Mouse (Mus musculus) intestine, embryonic 16.5 days (tissue): ENCODE measurements around the gene E130309D02Rik. TPM values are rescaled to one million over a fixed set of nuclear protein-coding genes. Genes with fewer than 3 reads are reported as not detected.
A peak's percentile ranks its signal among the peaks of the same experiment; 100 is the strongest.

Experiments
- ATAC-seq: fragments of 200-750 bp; cut with Nextera tagmentation; 2 replicates; pipeline ENCODE4 v1.8.0; 2017; ENCODE audit warnings: moderate TSS enrichment, moderate library complexity
- H3K27ac ChIP-seq: fragments of 300-500 bp; sonication (generic); 2 replicates; pipeline ENCODE4 v1.5.1; 2014; ENCODE audit warnings: mild to moderate bottlenecking, low read length
- H3K27me3 ChIP-seq: fragments of 300-500 bp; sonication (generic); replicated peaks from 2 replicates; pipeline ENCODE4 v1.6.1; 2014; ENCODE audit warnings: low read length, control low read depth, mixed read lengths; ENCODE audit not compliant: control insufficient read depth, insufficient read depth
- H3K36me3 ChIP-seq: fragments of 300-500 bp; sonication (generic); 2 replicates; pipeline ENCODE4 v1.6.1; 2014; ENCODE audit warnings: low read length, control low read depth; ENCODE audit not compliant: control insufficient read depth, insufficient read depth
- H3K4me1 ChIP-seq: fragments of 300-500 bp; sonication (generic); 2 replicates; pipeline ENCODE4 v1.6.1; 2014; ENCODE audit warnings: low read length, control low read depth, mixed read lengths; ENCODE audit not compliant: control insufficient read depth, insufficient read depth
- H3K4me2 ChIP-seq: fragments of 300-500 bp; sonication (generic); 2 replicates; pipeline ENCODE4 v1.6.1; 2014; ENCODE audit warnings: low read depth, low read length, control low read depth
- H3K4me3 ChIP-seq: fragments of 300-500 bp; sonication (generic); 2 replicates; pipeline ENCODE4 v1.5.1; 2014; ENCODE audit warnings: mild to moderate bottlenecking, low read length
- H3K9ac ChIP-seq: fragments of 300-500 bp; sonication (generic); 2 replicates; pipeline ENCODE4 v1.6.1; 2014; ENCODE audit warnings: low read depth, low read length
- H3K9me3 ChIP-seq: fragments of 300-500 bp; sonication (generic); 2 replicates; pipeline ENCODE4 v1.6.1; 2016; ENCODE audit warnings: low read length, control low read depth; ENCODE audit not compliant: control insufficient read depth
- WGBS: fragments of 180-500 bp; shearing (Covaris S2); extraction: QIAGEN DNeasy Blood & Tissue Kit; methylation state at CpG from one replicate; pipeline ENCODE4 v1.1.7; 2014; 5-methylcytosine and 5-hydroxymethylcytosine counted together
- polyA plus RNA-seq: library from polyadenylated mRNA; unstranded; fragments of >200 nt; fragmentation: Nextera tagmentation; extraction: Ambion mirVana; gene quantifications from 2 replicates; pipeline ENCODE4 v1.2.1, GENCODE M21; 2015

The E130309D02Rik gene
- 28.9 and 30.0 TPM in 2 replicates for polyA plus RNA-seq

- under 1% methylated on average over 91 of the region's 101 CpGs for WGBS
- Histone ChIP-seq H3K27me3 (no peaks in the 10 kb centered on the region), H3K36me3 (peaks cover 18% of the 10 kb centered on the region; the same call in 1 of the 2 replicates), H3K4me1 (peaks cover 15% of the 10 kb centered on the region), H3K4me3 (peak within 1 kb of the TSS; percentile 90), H3K4me2 (peak within 1 kb of the TSS; percentile 90), H3K9me3 (no peaks in the 10 kb centered on the region), H3K27ac (peak within 1 kb of the TSS; percentile 87), H3K9ac (peak within 1 kb of the TSS; percentile 92)
- ATAC-seq = peak; percentile 87
Observed at GRCm38 (mm10) chr5:143314730-143315513, at the start of gene E130309D02Rik. E130309D02Rik (minus strand) TSS chr5:143315360.

GRCm38 (mm10) chr5:143363678-143364615, 48.8 kb upstream of the E130309D02Rik start:
- Histone ChIP-seq H3K4me1 (peaks cover 5% of the 10 kb centered on the region; the same call in 1 of the 2 replicates), H3K27ac (no peak overlapping the region), H3K9me3 (no peaks in the 10 kb centered on the region), H3K4me3 (peak overlapping the region; percentile 51), H3K27me3 (peaks cover 33% of the 10 kb centered on the region), H3K4me2 (peak overlapping the region; percentile 83), H3K9ac (peak overlapping the region; percentile 64), H3K36me3 (no peaks in the 10 kb centered on the region)
- peak; percentile 56; the same call in 1 of the 2 replicates for ATAC-seq
- 1% methylated on average over 47 of the region's 47 CpGs for WGBS

- H3K36me3 ChIP-seq = no peaks in the 10 kb centered on the region
- no peak overlapping the region for H3K4me3 ChIP-seq
- H3K4me2 ChIP-seq = no peak overlapping the region
- WGBS = 61% methylated on average over 7 of the region's 7 CpGs
- H3K27ac ChIP-seq = no peak overlapping the region
- ATAC-seq = no peak
- H3K9ac ChIP-seq = no peak overlapping the region
- H3K9me3 ChIP-seq = no peaks in the 10 kb centered on the region
- peaks cover 5% of the 10 kb centered on the region; the same call in 1 of the 2 replicates for H3K4me1 ChIP-seq
- H3K27me3 ChIP-seq = peaks cover 23% of the 10 kb centered on the region
Observed at GRCm38 (mm10) chr5:143361428-143361827, 46.3 kb upstream of the E130309D02Rik start.

GRCm38 (mm10) chr5:143360000-143360399, 44.8 kb upstream of the E130309D02Rik start:
- WGBS = 65% methylated on average over 5 of the region's 5 CpGs
- ATAC-seq = no peak
- H3K9ac ChIP-seq = no peak overlapping the region
- H3K9me3 ChIP-seq = no peaks in the 10 kb centered on the region
- no peak overlapping the region for H3K27ac ChIP-seq
- H3K27me3 ChIP-seq = peaks cover 22% of the 10 kb centered on the region
- no peaks in the 10 kb centered on the region for H3K36me3 ChIP-seq
- no peak overlapping the region for H3K4me2 ChIP-seq
- peaks cover 5% of the 10 kb centered on the region; the same call in 1 of the 2 replicates for H3K4me1 ChIP-seq
- H3K4me3 ChIP-seq = no peak overlapping the region

GRCm38 (mm10) chr5:143359263-143359662, 44.1 kb upstream of the E130309D02Rik start:
- no peak for ATAC-seq
- H3K4me1 ChIP-seq = peaks cover under 1% of the 10 kb centered on the region; the same call in 1 of the 2 replicates
- WGBS = 38% methylated on average over 7 of the region's 7 CpGs
- H3K9me3 ChIP-seq = no peaks in the 10 kb centered on the region
- H3K27me3 ChIP-seq = peaks cover 19% of the 10 kb centered on the region
- H3K4me2 ChIP-seq = no peak overlapping the region
- H3K4me3 ChIP-seq = no peak overlapping the region
- no peak overlapping the region for H3K9ac ChIP-seq
- H3K36me3 ChIP-seq = no peaks in the 10 kb centered on the region
- H3K27ac ChIP-seq = no peak overlapping the region

GRCm38 (mm10) chr5:143357564-143357963, 42.4 kb upstream of the E130309D02Rik start:
- peaks cover 16% of the 10 kb centered on the region for H3K27me3 ChIP-seq
- H3K4me2 ChIP-seq = peak overlapping the region; percentile 4; the same call in 1 of the 2 replicates
- H3K27ac ChIP-seq = no peak overlapping the region
- no peak for ATAC-seq
- no peak overlapping the region for H3K4me3 ChIP-seq
- 6% methylated on average over 28 of the region's 28 CpGs for WGBS
- H3K9ac ChIP-seq = no peak overlapping the region
- no peaks in the 10 kb centered on the region for H3K36me3 ChIP-seq
- H3K4me1 ChIP-seq = no peaks in the 10 kb centered on the region
- no peaks in the 10 kb centered on the region for H3K9me3 ChIP-seq

- 19% methylated on average over 17 of the region's 17 CpGs for WGBS
- no peak within 1 kb of the TSS for H3K9ac ChIP-seq
- H3K9me3 ChIP-seq = no peaks in the 10 kb centered on the region
- ATAC-seq = no peak
- H3K4me1 ChIP-seq = no peaks in the 10 kb centered on the region
- H3K4me2 ChIP-seq = peak within 1 kb of the TSS; percentile 4; the same call in 1 of the 2 replicates
- H3K36me3 ChIP-seq = no peaks in the 10 kb centered on the region
- no peak within 1 kb of the TSS for H3K27ac ChIP-seq
- H3K27me3 ChIP-seq = peaks cover 13% of the 10 kb centered on the region; the same call in 1 of the 2 replicates
- H3K4me3 ChIP-seq = no peak within 1 kb of the TSS
Observed at GRCm38 (mm10) chr5:143356686-143357388, 41.7 kb upstream of the E130309D02Rik start, which contains the start of gene Grid2ip. Grid2ip (plus strand) TSS chr5:143357338.

- Histone ChIP-seq H3K4me3 (no peak overlapping the region), H3K36me3 (no peaks in the 10 kb centered on the region), H3K4me1 (no peaks in the 10 kb centered on the region), H3K27ac (no peak overlapping the region), H3K4me2 (no peak overlapping the region), H3K27me3 (peaks cover 13% of the 10 kb centered on the region; the same call in 1 of the 2 replicates), H3K9me3 (no peaks in the 10 kb centered on the region), H3K9ac (no peak overlapping the region)
- 41% methylated on average over 5 of the region's 5 CpGs for WGBS
- no peak for ATAC-seq
Observed at GRCm38 (mm10) chr5:143356017-143356416, 40.9 kb upstream of the E130309D02Rik start.
